Mouse (Mus musculus): ENCODE measurements at regions not wholly inside any gene's neighbourhood (a gene's known extent, or its start where the extent isn't known, plus 50 kb on each side); places are given as distances from the start of the nearest gene placed in this dataset.

- H3K4me3 ChIP-seq, result no peak overlapping the region
- no peaks in the 10 kb centered on the region for H3K36me3 ChIP-seq
- H3K4me1 ChIP-seq, result peaks cover 25% of the 10 kb centered on the region
- no peak overlapping the region for H3K27ac ChIP-seq
- 54% methylated on average over 7 of the region's 7 CpGs for WGBS (ENCODE audit: insufficient replicate concordance)
- H3K9me3 ChIP-seq (replicated peaks), result no peaks in the 10 kb centered on the region
- H3K9ac ChIP-seq, result no peak overlapping the region
- H3K27me3 ChIP-seq (replicated peaks), result peaks cover 22% of the 10 kb centered on the region
- ATAC-seq, result no peak
- no peak overlapping the region for H3K4me2 ChIP-seq
Observed at GRCm38 (mm10) chr16:95821080-95821479, 119.2 kb downstream of the Ets2 start.

- no peak for ATAC-seq
- H3K9me3 ChIP-seq (replicated peaks), result no peaks in the 10 kb centered on the region
- H3K36me3 ChIP-seq, result no peaks in the 10 kb centered on the region
- H3K27me3 ChIP-seq (replicated peaks), result peaks cover 22% of the 10 kb centered on the region
- no peak overlapping the region for H3K4me3 ChIP-seq
- 65% methylated on average over 8 of the region's 8 CpGs for WGBS (ENCODE audit: insufficient replicate concordance)
- H3K4me2 ChIP-seq, result no peak overlapping the region
- no peak overlapping the region for H3K9ac ChIP-seq
- peaks cover 20% of the 10 kb centered on the region for H3K4me1 ChIP-seq
- H3K27ac ChIP-seq, result no peak overlapping the region
Observed at GRCm38 (mm10) chr16:95820606-95821005, 118.7 kb downstream of the Ets2 start.

- no peak overlapping the region for H3K4me2 ChIP-seq
- ATAC-seq, result peak; percentile 69
- 45% methylated on average over 1 of the region's 1 CpGs for WGBS (ENCODE audit: insufficient replicate concordance)
Observed at GRCm38 (mm10) chr16:95820013-95820412, 118.1 kb downstream of the Ets2 start.

GRCm38 (mm10) chr16:95815966-95816365 is 114.1 kb downstream of the Ets2 start:
- no peaks in the 10 kb centered on the region for H3K27me3 ChIP-seq (replicated peaks)

More at GRCm38 (mm10) chr16:95820013-95820412, 118.1 kb downstream of the Ets2 start:
- Histone ChIP-seq H3K4me1 (peaks cover 15% of the 10 kb centered on the region), H3K27me3 (replicated peaks) (peaks cover 22% of the 10 kb centered on the region), H3K9me3 (replicated peaks) (no peaks in the 10 kb centered on the region), H3K27ac (no peak overlapping the region), H3K4me3 (no peak overlapping the region), H3K9ac (no peak overlapping the region), H3K36me3 (no peaks in the 10 kb centered on the region)

GRCm38 (mm10) chr16:95815206-95815731 is 113.4 kb downstream of the Ets2 start:
- ATAC-seq, result no peak
- Histone ChIP-seq H3K4me1 (peaks cover 4% of the 10 kb centered on the region; the same call in 1 of the 2 replicates), H3K4me3 (no peak overlapping the region), H3K4me2 (no peak overlapping the region), H3K9me3 (replicated peaks) (no peaks in the 10 kb centered on the region), H3K27ac (no peak overlapping the region), H3K36me3 (no peaks in the 10 kb centered on the region), H3K27me3 (replicated peaks) (no peaks in the 10 kb centered on the region), H3K9ac (no peak overlapping the region)
- WGBS (ENCODE audit: insufficient replicate concordance), result 66% methylated on average over 6 of the region's 6 CpGs

More at GRCm38 (mm10) chr16:95815966-95816365, 114.1 kb downstream of the Ets2 start:
- Histone ChIP-seq H3K9me3 (replicated peaks) (no peaks in the 10 kb centered on the region), H3K4me2 (no peak overlapping the region), H3K4me1 (peaks cover 4% of the 10 kb centered on the region; the same call in 1 of the 2 replicates), H3K27ac (no peak overlapping the region), H3K4me3 (no peak overlapping the region), H3K36me3 (no peaks in the 10 kb centered on the region), H3K9ac (no peak overlapping the region)
- 85% methylated on average over 13 of the region's 13 CpGs for WGBS (ENCODE audit: insufficient replicate concordance)
- no peak for ATAC-seq

- H3K36me3 ChIP-seq, result no peaks in the 10 kb centered on the region
- no peak overlapping the region for H3K4me2 ChIP-seq
- H3K27ac ChIP-seq, result no peak overlapping the region
- H3K9ac ChIP-seq, result no peak overlapping the region
- H3K4me3 ChIP-seq, result no peak overlapping the region
- 63% methylated on average over 9 of the region's 9 CpGs for WGBS (ENCODE audit: insufficient replicate concordance)
- H3K9me3 ChIP-seq (replicated peaks), result no peaks in the 10 kb centered on the region
- no peaks in the 10 kb centered on the region for H3K27me3 ChIP-seq (replicated peaks)
- no peaks in the 10 kb centered on the region for H3K4me1 ChIP-seq
- ATAC-seq, result no peak
Observed at GRCm38 (mm10) chr16:95814513-95815118, 112.7 kb downstream of the Ets2 start.

DNA sequence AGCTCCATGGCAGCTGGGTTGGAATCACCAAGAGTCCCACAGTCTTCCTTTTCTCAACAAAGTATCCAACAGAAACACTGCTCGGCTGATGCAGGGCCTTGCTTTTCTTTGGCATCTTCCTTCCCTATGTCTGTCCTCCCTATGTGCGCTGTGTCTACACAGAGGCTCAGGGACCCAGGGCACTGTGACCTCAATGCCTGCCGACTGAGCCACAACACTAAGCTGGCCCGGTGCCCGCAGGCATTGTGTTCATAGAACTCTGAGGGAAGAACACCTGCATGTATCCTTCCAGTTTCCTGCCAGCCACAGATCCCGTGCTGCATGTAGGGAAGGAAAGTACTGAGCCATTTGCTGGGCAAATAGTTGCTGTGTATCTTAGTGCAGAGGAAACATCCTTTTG is 109.2 kb downstream of the Ets2 start:
- Histone ChIP-seq H3K36me3 (no peaks in the 10 kb centered on the region), H3K27me3 (replicated peaks) (no peaks in the 10 kb centered on the region), H3K4me3 (no peak overlapping the region), H3K4me2 (no peak overlapping the region), H3K9ac (no peak overlapping the region), H3K4me1 (no peaks in the 10 kb centered on the region), H3K9me3 (replicated peaks) (no peaks in the 10 kb centered on the region), H3K27ac (no peak overlapping the region)
- WGBS (ENCODE audit: insufficient replicate concordance), result 60% methylated on average over 6 of the region's 6 CpGs
- no peak for ATAC-seq

- Histone ChIP-seq H3K36me3 (no peaks in the 10 kb centered on the region), H3K27ac (no peak overlapping the region), H3K9me3 (replicated peaks) (no peaks in the 10 kb centered on the region), H3K27me3 (replicated peaks) (no peaks in the 10 kb centered on the region), H3K4me3 (no peak overlapping the region), H3K4me2 (no peak overlapping the region), H3K4me1 (no peaks in the 10 kb centered on the region), H3K9ac (no peak overlapping the region)
- 81% methylated on average over 21 of the region's 21 CpGs for WGBS (ENCODE audit: insufficient replicate concordance)
- no peak for ATAC-seq
Observed at GRCm38 (mm10) chr16:95809127-95809876, 107.4 kb downstream of the Ets2 start.

GRCm38 (mm10) chr16:95806510-95806909 is 104.6 kb downstream of the Ets2 start:
- 69% methylated on average over 5 of the region's 5 CpGs for WGBS (ENCODE audit: insufficient replicate concordance)

GRCm38 (mm10) chr16:95804199-95804598 is 102.3 kb downstream of the Ets2 start:
- no peak overlapping the region for H3K4me2 ChIP-seq
- no peak for ATAC-seq

More at GRCm38 (mm10) chr16:95806510-95806909, 104.6 kb downstream of the Ets2 start:
- Histone ChIP-seq H3K4me1 (no peaks in the 10 kb centered on the region), H3K9me3 (replicated peaks) (no peaks in the 10 kb centered on the region), H3K4me3 (no peak overlapping the region), H3K36me3 (no peaks in the 10 kb centered on the region), H3K4me2 (no peak overlapping the region), H3K9ac (no peak overlapping the region), H3K27ac (no peak overlapping the region), H3K27me3 (replicated peaks) (no peaks in the 10 kb centered on the region)
- no peak for ATAC-seq

DNA sequence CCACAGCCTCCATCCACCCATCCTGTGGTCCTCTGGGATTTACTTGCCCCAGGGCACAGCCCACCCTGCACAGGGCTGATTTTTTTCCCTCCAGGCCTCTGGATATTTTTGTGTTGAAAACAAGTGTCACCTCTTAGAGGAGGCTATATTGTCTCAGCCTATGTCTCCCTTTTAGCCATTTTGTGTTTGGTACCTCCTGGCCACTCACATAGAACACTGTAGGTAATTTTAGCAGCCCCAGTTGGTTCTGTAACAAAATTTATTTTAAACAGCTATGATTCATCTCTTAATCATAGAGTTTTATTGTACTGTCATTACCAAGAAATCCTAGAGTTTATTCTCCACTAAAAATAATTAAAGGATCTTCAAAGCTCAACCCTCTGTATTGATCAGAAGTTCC is 100.8 kb downstream of the Ets2 start:
- Histone ChIP-seq H3K4me1 (peaks cover 8% of the 10 kb centered on the region), H3K4me2 (no peak overlapping the region), H3K27me3 (replicated peaks) (no peaks in the 10 kb centered on the region), H3K9ac (no peak overlapping the region), H3K4me3 (no peak overlapping the region), H3K9me3 (replicated peaks) (no peaks in the 10 kb centered on the region), H3K27ac (no peak overlapping the region), H3K36me3 (no peaks in the 10 kb centered on the region)
- ATAC-seq, result no peak

More at GRCm38 (mm10) chr16:95804199-95804598, 102.3 kb downstream of the Ets2 start:
- H3K9ac ChIP-seq, result no peak overlapping the region
- H3K9me3 ChIP-seq (replicated peaks), result no peaks in the 10 kb centered on the region
- H3K27me3 ChIP-seq (replicated peaks), result no peaks in the 10 kb centered on the region
- no peak overlapping the region for H3K4me3 ChIP-seq
- no peaks in the 10 kb centered on the region for H3K4me1 ChIP-seq
- H3K36me3 ChIP-seq, result no peaks in the 10 kb centered on the region
- 11% methylated on average over 1 of the region's 1 CpGs for WGBS (ENCODE audit: insufficient replicate concordance)
- no peak overlapping the region for H3K27ac ChIP-seq

DNA sequence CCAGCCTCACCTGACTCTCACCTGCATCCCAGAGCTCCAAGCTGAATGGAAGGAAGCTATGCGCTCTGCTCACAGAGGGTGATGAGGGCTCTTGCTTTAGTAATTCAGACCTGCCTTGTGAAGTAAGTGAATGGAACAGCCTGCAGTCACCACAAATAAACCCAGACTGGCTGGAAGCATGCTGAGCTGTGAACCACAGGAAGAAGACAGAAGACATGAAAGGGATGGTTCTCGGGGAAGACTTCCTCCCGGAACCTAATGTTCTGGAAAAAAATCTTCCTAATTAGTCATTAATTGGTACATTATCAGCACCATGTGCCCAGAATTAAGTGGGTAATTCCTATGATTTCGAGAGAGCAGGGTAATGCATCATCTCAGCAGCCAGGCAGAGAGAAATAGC is 100.3 kb downstream of the Ets2 start:
- no peaks in the 10 kb centered on the region for H3K27me3 ChIP-seq (replicated peaks)
- 49% methylated on average over 4 of the region's 4 CpGs for WGBS (ENCODE audit: insufficient replicate concordance)
- H3K4me1 ChIP-seq, result peaks cover 10% of the 10 kb centered on the region
- no peak overlapping the region for H3K4me2 ChIP-seq
- H3K9me3 ChIP-seq (replicated peaks), result no peaks in the 10 kb centered on the region
- no peak for ATAC-seq
- no peaks in the 10 kb centered on the region for H3K36me3 ChIP-seq
- no peak overlapping the region for H3K9ac ChIP-seq
- no peak overlapping the region for H3K27ac ChIP-seq
- no peak overlapping the region for H3K4me3 ChIP-seq
